Mouse (Mus musculus) adrenal gland, adult 2 months (tissue): Measurements from ENCODE around the gene Kcnmb4. TPM values are rescaled to one million over a fixed set of nuclear protein-coding genes. Genes with fewer than 3 reads are reported as not detected.

Experiments
- DNase-seq: peaks from one replicate; pipeline ENCODE4 v3.0.0; 2021
- polyA plus RNA-seq: library from polyadenylated mRNA; depleted of rRNA; stranded (reverse); fragments of >200 nt; gene quantifications from 2 replicates; pipeline ENCODE4 v1.2.3, GENCODE M21; 2012
- total RNA-seq, 2 experiments: library from RNA; stranded (reverse); gene quantifications; 2 replicates each; pipeline ENCODE4 v1.2.3; 2021

The Kcnmb4 gene
- total and polyA plus RNA-seq, 3 experiments = 0.49 to 6.7 (median 2.5) TPM

GRCm38 (mm10) chr10:116452771-116453170, 20.9 kb downstream of the Kcnmb4 start:
- no peak for DNase-seq

- DNase-seq = peak; percentile 56
Observed at GRCm38 (mm10) chr10:116450621-116451020, 23.1 kb downstream of the Kcnmb4 start.

- no peak for DNase-seq
Observed at GRCm38 (mm10) chr10:116448166-116448565, 25.5 kb downstream of the Kcnmb4 start.

- no peak for DNase-seq
Observed at GRCm38 (mm10) chr10:116447176-116447575, 26.5 kb downstream of the Kcnmb4 start.

DNA sequence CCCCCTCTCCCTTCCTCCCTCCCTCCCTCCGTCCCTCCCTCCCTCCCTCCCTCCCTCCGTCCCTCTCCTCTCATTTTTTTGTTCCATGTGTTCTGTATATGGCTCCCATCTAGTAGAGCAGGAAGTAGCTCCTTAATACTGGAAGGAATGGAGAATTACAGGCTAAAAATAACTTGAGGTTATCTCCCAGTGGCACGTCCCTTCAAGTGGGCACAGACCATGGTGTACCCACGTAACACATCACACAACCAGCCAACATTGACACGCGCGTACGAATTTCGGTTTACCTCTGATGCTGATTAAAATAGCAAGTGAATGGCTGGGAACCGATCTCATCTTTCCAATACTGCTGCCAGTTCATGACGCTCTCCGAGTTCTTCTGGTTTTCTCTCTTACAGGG, 27.6 kb downstream of the Kcnmb4 start:
- no peak for DNase-seq

- DNase-seq = no peak
Observed at GRCm38 (mm10) chr10:116444826-116445225, 28.9 kb downstream of the Kcnmb4 start.

DNA sequence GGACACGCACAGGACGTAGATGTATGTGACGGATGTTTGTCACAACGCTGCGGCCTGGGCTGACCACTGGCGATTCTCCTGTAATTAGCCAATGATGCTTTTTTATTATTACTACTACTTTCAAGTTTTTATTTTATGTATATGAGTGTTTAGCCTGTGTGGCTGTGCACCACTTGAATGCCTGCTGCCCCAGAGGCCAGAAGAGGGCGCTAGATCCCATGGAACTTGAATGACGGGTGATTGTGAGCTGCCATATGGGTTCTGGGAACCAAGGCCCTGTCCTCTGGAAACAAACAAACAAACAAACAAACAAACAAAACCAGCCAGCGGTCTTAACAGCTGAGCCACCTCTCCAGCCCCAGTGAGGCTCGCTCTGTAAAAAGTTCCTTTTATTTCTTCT, 29.3 kb downstream of the Kcnmb4 start:
- DNase-seq = no peak

DNA sequence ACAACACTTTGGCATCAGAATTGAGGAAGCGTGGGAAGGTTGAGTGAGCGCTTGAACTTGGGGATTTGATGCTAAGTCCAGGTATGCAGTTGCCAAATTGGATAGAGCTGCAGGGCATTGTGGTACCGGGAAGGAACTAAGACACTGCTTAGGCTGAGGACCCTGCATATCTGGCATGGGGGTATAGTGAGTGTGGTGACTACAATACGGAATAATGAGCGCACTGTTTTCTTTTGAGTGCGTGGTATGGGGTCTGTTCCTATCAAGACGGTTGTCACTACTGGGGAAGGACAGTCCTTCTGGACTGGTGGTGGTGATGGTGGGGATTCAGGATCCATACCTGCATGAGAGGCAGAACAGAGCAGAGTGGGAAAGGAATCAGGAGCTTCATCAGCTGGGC, 32.7 kb downstream of the Kcnmb4 start:
- no peak for DNase-seq

DNA sequence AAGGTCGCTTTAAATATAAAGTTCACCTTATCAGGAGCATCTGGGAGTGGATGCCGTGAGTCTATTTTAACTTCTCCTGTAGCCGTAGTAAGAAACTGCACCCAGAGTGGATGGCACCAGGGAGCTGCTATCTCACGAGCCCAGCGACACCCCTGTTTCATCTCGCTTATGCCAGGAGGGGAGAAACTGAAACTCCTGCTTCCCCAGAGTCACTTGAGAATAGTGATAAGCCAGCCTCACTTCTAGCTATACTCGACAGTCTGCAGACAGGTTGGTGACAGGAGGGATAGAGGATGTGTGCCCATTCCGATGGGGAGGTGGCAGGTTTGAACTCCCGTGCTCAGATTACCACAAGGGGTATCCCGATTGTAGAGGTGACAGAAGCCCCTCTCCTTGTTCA, 33.6 kb downstream of the Kcnmb4 start:
- no peak for DNase-seq

DNA sequence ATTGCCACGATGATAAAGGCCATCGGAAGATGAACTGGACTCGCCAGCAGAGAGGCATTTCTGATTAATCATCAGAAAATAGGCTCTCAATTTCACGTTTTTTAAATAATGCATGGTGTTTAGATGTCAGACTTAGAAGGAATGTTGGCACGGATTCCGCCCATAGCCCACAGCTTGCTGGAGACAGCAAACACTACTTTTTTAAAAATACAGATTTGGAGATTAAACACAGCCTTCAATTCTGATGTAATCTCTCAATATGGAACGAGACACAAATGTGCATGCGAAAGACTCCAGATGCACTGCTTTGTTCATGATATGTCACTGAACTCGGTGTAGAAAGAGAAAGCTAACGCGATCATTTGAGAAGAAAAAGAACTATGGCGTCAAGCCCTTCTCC, 38.2 kb downstream of the Kcnmb4 start:
- DNase-seq = no peak

GRCm38 (mm10) chr10:116432421-116432820, 41.3 kb downstream of the Kcnmb4 start:
- no peak for DNase-seq

DNA sequence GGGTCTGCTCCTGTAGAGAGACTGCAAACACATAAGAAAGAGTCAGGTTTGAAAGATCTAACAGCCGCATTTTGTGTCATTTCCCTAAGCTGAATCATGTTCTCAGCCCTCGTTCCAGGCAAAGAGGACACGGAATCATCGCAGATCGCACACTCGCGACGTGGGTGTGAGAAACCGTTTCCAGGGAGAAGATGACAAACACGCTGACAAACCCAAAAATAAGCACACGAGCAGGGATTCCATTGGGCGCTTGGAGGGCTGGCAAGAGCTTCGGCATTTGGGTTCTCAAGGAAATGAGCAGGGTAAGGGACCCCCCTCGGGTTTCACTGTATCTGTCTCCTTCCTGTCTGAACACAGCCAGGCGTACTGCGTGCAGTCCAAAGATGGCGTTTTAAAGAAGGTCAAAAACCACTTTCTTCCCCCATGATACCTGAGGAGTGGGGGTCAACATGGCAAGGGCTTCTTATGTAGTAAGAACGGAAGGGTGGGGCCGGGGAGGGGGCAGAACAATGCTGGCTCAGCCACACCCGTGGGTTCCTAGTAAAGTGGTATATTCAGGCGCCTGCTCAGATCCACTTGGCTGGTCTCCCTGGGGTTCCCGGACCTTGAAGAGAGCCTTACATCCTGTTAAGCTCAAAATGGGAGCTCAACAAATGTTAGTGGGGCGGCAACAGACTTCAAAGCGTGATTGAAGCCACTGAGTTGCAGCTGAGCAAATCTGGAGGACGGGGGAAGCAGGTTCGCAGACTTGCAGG, 45.5 kb downstream of the Kcnmb4 start:
- no peak for DNase-seq

DNA sequence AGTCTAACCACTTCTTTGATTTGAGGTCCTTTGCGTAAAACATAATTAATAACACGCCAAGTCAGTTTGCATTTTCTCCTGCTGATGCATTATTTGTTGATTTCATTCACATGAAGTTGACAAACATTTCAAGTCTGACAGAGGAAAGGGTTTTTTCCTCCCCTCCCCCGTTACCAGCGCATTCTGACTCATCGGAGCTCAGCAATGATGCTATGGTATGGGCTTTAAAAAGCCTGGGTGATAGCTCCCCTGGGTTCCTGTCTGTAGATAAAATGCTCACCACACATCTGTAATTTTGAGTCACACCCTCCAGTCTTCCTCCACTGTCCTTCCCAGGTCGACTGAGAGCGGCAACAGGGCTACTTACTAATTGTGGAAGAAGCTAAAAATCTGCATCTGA, 47.5 kb downstream of the Kcnmb4 start:
- no peak for DNase-seq

DNA sequence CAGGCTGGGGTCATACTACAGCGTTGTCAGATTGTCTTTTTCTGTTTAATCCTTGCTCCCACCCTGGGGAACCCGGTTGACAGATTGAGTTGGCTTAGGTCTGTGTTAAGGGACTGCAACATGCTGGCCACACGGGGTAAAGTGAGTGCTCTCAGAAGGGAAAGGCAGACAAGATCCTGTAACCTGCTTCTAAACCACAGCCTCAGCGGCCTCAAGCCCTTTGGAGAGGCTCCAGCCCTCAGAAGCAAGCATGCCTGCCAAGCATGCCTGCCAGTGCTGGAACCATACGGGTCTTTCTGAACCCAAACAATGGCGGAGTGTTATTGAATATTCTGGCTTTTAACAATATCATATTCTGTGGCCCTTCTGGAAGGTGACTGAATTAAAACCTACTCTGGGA, 48.8 kb downstream of the Kcnmb4 start:
- DNase-seq = no peak

DNA sequence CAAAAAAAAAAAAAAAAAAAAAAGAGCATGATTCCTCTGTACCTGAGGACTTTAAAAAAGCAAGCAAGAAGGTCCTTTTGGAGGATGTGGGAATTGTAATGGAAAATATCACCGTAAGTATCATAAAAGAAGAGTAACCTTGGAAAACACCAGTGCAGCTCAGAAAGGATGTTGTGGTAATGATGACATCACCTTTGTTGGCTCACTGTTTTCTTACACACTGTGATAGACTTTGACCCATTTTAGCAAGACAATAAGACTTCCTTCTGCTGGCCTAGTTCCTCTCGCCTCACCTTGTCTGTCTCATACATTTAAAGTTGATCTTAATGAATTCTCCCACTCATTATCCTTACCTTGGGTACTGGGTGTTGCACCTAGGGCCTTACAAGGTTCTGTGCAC, 51.1 kb downstream of the Kcnmb4 start:
- DNase-seq = no peak

DNA sequence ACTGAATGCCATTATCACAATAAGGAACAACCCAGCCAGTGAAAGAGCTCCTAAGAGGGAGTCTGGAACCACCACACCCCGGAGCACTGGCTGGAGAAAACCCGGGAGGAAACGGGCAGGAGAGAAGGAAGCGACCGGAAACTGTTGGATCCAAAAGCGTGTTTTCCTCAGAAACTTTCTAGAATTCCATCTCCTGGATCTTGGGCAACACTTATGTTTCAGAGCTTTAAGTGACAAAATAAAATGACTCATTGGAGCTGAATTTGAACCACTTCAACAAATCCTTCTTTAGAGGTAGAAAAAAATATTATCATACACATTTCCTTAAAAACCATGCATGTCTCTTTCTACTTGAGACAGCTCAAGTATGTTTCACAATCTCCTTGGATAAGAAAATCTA, 52.7 kb downstream of the Kcnmb4 start:
- DNase-seq = no peak

- no peak for DNase-seq
Observed at GRCm38 (mm10) chr10:116418121-116418726, 55.5 kb downstream of the Kcnmb4 start.

DNA sequence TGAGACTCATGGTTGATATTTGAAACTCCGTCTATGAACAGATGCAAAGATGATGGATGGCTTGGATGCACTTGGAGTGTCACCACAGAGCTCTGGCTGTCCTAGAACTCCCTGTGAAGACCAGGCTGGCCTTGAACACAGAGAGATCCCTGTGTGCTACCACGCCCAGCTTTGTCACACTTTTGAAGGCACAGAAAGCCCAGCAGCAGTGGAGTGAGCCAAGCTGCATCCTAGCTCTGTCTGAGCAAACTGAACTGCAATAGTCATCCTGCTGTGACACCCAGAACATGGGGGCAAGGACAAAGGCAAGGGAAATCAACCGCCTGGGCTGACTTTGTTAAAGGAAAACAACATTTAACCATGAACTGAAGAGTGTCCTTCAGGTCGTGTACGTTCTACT, 57.0 kb downstream of the Kcnmb4 start:
- DNase-seq = peak; percentile 83

DNA sequence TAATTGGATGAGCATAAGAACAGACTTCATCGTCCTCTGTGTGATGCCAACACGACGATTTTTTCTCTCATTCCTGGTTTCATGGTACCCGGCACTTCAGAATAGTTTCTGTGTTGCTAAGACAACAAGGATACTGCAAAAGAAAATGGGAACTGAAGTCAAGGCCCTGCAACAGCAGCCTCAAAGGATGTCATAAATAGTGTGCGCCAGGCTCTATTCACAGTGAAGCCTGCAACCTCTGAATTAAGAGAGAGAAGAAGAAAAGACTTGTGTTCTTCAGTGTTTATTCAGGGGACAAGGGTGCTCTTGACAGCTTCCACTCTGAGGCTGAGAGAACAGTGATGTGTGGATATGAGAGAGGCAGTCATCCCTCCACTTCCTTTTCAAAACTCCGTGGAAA, 57.5 kb downstream of the Kcnmb4 start:
- no peak for DNase-seq

DNA sequence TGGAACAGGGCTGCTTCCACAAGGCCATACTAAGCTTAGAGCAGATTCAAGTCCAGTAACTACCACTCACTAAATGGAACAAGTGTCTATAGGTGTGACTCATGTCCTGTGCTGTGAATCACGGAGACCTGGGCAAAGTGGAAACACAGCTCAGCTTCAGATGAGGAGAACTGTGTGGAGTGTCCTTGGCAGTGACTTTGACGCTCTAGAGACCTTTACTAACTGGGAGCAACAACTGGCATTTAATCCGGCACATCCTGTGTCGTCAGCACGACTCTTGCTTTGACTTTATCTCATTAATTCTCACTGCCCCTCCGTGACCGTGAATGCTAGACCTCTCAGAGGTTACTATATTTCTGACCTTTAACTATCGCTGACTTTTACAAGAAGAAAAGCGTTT, 62.9 kb downstream of the Kcnmb4 start:
- DNase-seq = peak; percentile 67

DNA sequence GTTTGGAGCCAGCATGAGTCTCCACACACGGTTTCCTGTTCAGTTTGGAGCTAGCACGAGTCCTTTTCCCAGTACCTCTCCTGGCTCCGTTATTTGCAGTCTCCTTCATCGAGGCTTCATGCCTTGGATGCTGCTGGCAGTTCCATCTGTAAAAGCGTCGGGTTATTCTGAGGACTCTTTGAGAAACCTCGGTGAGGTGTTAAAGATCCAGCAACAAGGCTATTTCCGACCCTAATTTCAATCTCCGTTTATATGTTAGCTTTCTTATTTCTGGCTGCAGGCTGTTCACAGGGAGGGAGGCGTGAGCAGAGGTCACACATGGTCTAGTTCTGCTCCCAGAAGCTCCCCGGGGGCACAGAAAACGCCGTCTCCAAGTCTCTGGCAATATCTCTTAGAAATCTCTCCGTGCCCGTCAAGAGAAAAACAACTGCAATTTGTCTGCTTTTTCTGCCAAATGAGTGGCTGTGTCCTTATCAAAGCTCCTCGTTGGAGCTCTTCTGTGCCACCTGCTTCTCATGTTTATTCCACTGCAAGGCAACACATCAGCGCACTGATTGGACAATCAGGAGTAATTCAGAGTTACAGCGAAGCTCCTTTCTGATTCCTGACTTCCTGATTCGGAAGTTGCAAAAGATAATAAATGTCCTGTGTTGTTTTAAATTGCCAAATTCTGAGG, 65.9 kb downstream of the Kcnmb4 start:
- DNase-seq = no peak

GRCm38 (mm10) chr10:116405011-116405410, 68.7 kb downstream of the Kcnmb4 start:
- DNase-seq = no peak

DNA sequence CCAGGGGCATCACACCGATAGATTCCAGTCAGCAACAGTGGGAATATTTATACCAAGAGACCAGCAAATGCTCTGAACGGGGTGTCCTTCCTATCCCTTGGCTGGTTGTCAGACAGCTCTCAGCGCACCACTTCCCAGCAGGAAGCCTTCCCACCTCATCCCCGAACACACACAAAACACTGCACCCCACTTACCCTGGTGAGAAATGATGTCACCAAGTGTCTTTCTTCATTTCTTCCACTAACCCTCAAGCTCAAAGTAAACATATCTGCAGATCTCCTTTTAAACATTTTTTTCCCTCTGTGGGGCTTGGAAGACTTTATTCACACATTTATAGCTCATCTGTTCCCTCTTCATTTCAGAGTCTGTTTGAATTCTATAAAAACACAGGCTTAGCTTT, 70.0 kb downstream of the Kcnmb4 start:
- no peak for DNase-seq
